Mouse (Mus musculus) cerebellum, adult 9-11 months (tissue): ENCODE results near the gene Ikzf3.

Experiments used
- DNase-seq: peaks from one replicate; pipeline ENCODE4 v3.0.0; 2022

Ikzf3 gene

GRCm38 (mm10) chr11:98510125-98510524 lies 35.7 kb downstream of the Ikzf3 start:
- DNase-seq = no peak

GRCm38 (mm10) chr11:98509434-98509833 lies 36.4 kb downstream of the Ikzf3 start:
- no peak for DNase-seq

- DNase-seq = no peak
Observed at GRCm38 (mm10) chr11:98504926-98505325, 40.9 kb downstream of the Ikzf3 start.

GRCm38 (mm10) chr11:98497388-98498288 lies 48.2 kb downstream of the Ikzf3 start:
- DNase-seq = no peak

GRCm38 (mm10) chr11:98495176-98495719 lies 50.6 kb downstream of the Ikzf3 start:
- no peak for DNase-seq

- DNase-seq = no peak
Observed at GRCm38 (mm10) chr11:98493394-98493793, 52.4 kb downstream of the Ikzf3 start.

GRCm38 (mm10) chr11:98492959-98493358 lies 52.9 kb downstream of the Ikzf3 start:
- DNase-seq = no peak

- DNase-seq = no peak
Observed at GRCm38 (mm10) chr11:98491571-98491970, 54.3 kb downstream of the Ikzf3 start.

GRCm38 (mm10) chr11:98488540-98489234 lies 57.1 kb downstream of the Ikzf3 start:
- no peak for DNase-seq

GRCm38 (mm10) chr11:98487526-98488040 lies 58.2 kb downstream of the Ikzf3 start:
- DNase-seq = no peak

- DNase-seq = no peak
Observed at GRCm38 (mm10) chr11:98485749-98486148, 60.1 kb downstream of the Ikzf3 start.

- no peak for DNase-seq
Observed at GRCm38 (mm10) chr11:98482067-98482466, 63.8 kb downstream of the Ikzf3 start.

- no peak for DNase-seq
Observed at GRCm38 (mm10) chr11:98481231-98481630, 64.6 kb downstream of the Ikzf3 start.

GRCm38 (mm10) chr11:98479940-98480497 lies 65.8 kb downstream of the Ikzf3 start:
- no peak for DNase-seq

- no peak for DNase-seq
Observed at GRCm38 (mm10) chr11:98479026-98479939, 66.5 kb downstream of the Ikzf3 start.

- DNase-seq = no peak
Observed at GRCm38 (mm10) chr11:98477011-98477701, 68.7 kb downstream of the Ikzf3 start.

GRCm38 (mm10) chr11:98476434-98476807 lies 69.4 kb downstream of the Ikzf3 start:
- DNase-seq = no peak

GRCm38 (mm10) chr11:98475630-98476433 lies 70.0 kb downstream of the Ikzf3 start:
- DNase-seq = no peak

- no peak for DNase-seq
Observed at GRCm38 (mm10) chr11:98474967-98475366, 70.9 kb downstream of the Ikzf3 start.

- DNase-seq = no peak
Observed at GRCm38 (mm10) chr11:98473916-98474479, 71.8 kb downstream of the Ikzf3 start.
